Mouse (Mus musculus): ENCODE data around the gene Atp6v0c. TPM values are rescaled to one million over a fixed set of nuclear protein-coding genes. Genes with fewer than 3 reads are reported as not detected.
A peak's percentile ranks its signal among the peaks of the same experiment; 100 is the strongest.

Atp6v0c gene
- polyA plus RNA-seq, 1 experiment = 432 TPM

GRCm38 (mm10) chr17:24207768-24208640 is 38.5 kb upstream of the Atp6v0c start:
- Histone ChIP-seq H3K36me3 (ENCODE audit: control insufficient read depth, insufficient read depth) (no peaks in the 10 kb centered on the region), H3K79me2 (ENCODE audit: control insufficient read depth, insufficient read depth) (no peaks in the 10 kb centered on the region), H3K27me3 (ENCODE audit: control insufficient read depth, insufficient read depth, insufficient read length) (no peaks in the 10 kb centered on the region), H3K4me3 (no peak overlapping the region), H3K4me2 (ENCODE audit: low read depth) (no peak overlapping the region), H3ac (ENCODE audit: control insufficient read depth, insufficient read length) (no peak overlapping the region)
- TF ChIP-seq CEBPB (IDR thresholded peaks at IDR 0.05; ENCODE audit: insufficient read depth, poor library complexity, severe bottlenecking) (no peak), TCF3 (IDR thresholded peaks at IDR 0.05; ENCODE audit: insufficient read length, low read depth) (no peak), SRF (IDR thresholded peaks at IDR 0.05; ENCODE audit: control insufficient read depth, insufficient read length, low read depth) (no peak), MYOD1 (IDR thresholded peaks at IDR 0.05; ENCODE audit: control insufficient read depth in 1 of 3, insufficient read length in 2 of 3, low read depth in 2 of 3) (no peak), POLR2A (IDR thresholded peaks at IDR 0.05; ENCODE audit: insufficient read length, low read depth) (no peak), MAX (IDR thresholded peaks at IDR 0.05; ENCODE audit: low read depth) (no peak), USF1 (IDR thresholded peaks at IDR 0.05; ENCODE audit: low read depth) (no peak), REST (IDR thresholded peaks at IDR 0.05; ENCODE audit: insufficient read depth, insufficient read length) (no peak)

GRCm38 (mm10) chr17:24206451-24207351 is 37.2 kb upstream of the Atp6v0c start:
- no peaks in the 10 kb centered on the region for H3K36me3 ChIP-seq (ENCODE audit: control insufficient read depth, insufficient read depth)
- H3K4me3 ChIP-seq = peak overlapping the region; percentile 46
- H3ac ChIP-seq (ENCODE audit: control insufficient read depth, insufficient read length) = no peak overlapping the region
- no peaks in the 10 kb centered on the region for H3K79me2 ChIP-seq (ENCODE audit: control insufficient read depth, insufficient read depth)
- peak overlapping the region; percentile 99 for H3K4me2 ChIP-seq (ENCODE audit: low read depth)
- no peaks in the 10 kb centered on the region for H3K27me3 ChIP-seq (ENCODE audit: control insufficient read depth, insufficient read depth, insufficient read length)
- TF ChIP-seq MYOG (IDR thresholded peaks at IDR 0.05; ENCODE audit: control insufficient read depth in 1 of 3, insufficient read depth in 1 of 3, insufficient read length in 2 of 3, low read depth in 2 of 3) = no peak

GRCm38 (mm10) chr17:24205908-24206361 is 36.4 kb upstream of the Atp6v0c start:
- TF ChIP-seq USF1 (IDR thresholded peaks at IDR 0.05; ENCODE audit: low read depth) (peak; percentile 93), TCF12 (IDR thresholded peaks at IDR 0.05; ENCODE audit: insufficient read depth, poor library complexity, severe bottlenecking) (no peak)
- peak overlapping the region; percentile 46 for H3K4me3 ChIP-seq
- H3ac ChIP-seq (ENCODE audit: control insufficient read depth, insufficient read length) = peak overlapping the region; percentile 80
- peak overlapping the region; percentile 99 for H3K4me2 ChIP-seq (ENCODE audit: low read depth)
- no peaks in the 10 kb centered on the region for H3K79me2 ChIP-seq (ENCODE audit: control insufficient read depth, insufficient read depth)
- H3K36me3 ChIP-seq (ENCODE audit: control insufficient read depth, insufficient read depth) = no peaks in the 10 kb centered on the region
- no peaks in the 10 kb centered on the region for H3K27me3 ChIP-seq (ENCODE audit: control insufficient read depth, insufficient read depth, insufficient read length)

GRCm38 (mm10) chr17:24205284-24205888 is 35.9 kb upstream of the Atp6v0c start, which contains the start of gene Tbc1d24:
TSS of gene Tbc1d24 (minus strand) at chr17:24205562.
- H3ac ChIP-seq (ENCODE audit: control insufficient read depth, insufficient read length) = peak within 1 kb of the TSS; percentile 80
- H3K4me3 ChIP-seq = peak within 1 kb of the TSS; percentile 46
- no peaks in the 10 kb centered on the region for H3K36me3 ChIP-seq (ENCODE audit: control insufficient read depth, insufficient read depth)
- H3K27me3 ChIP-seq (ENCODE audit: control insufficient read depth, insufficient read depth, insufficient read length) = no peaks in the 10 kb centered on the region
- TF ChIP-seq SRF (IDR thresholded peaks at IDR 0.05; ENCODE audit: control insufficient read depth, insufficient read length, low read depth) (peak; percentile 39), MYOG (IDR thresholded peaks at IDR 0.05; ENCODE audit: control insufficient read depth in 1 of 3, insufficient read depth in 1 of 3, insufficient read length in 2 of 3, low read depth in 2 of 3) (no peak), CEBPB (IDR thresholded peaks at IDR 0.05; ENCODE audit: insufficient read depth, poor library complexity, severe bottlenecking) (no peak), E2F4 (IDR thresholded peaks at IDR 0.05; ENCODE audit: insufficient read depth) (no peak), POLR2AphosphoS2 (IDR thresholded peaks at IDR 0.05; ENCODE audit: insufficient read length, low read depth) (peak; percentile 71), USF1 (IDR thresholded peaks at IDR 0.05; ENCODE audit: low read depth) (no peak), TCF3 (IDR thresholded peaks at IDR 0.05; ENCODE audit: insufficient read length, low read depth) (no peak), MAX (IDR thresholded peaks at IDR 0.05; ENCODE audit: low read depth) (no peak), REST (IDR thresholded peaks at IDR 0.05; ENCODE audit: insufficient read depth, insufficient read length) (no peak), TCF12 (IDR thresholded peaks at IDR 0.05; ENCODE audit: insufficient read depth, poor library complexity, severe bottlenecking) (no peak), MYOD1 (IDR thresholded peaks at IDR 0.05; ENCODE audit: control insufficient read depth in 1 of 3, insufficient read length in 2 of 3, low read depth in 2 of 3) (peak in 1 of 3 experiments; percentile 52), POLR2A (IDR thresholded peaks at IDR 0.05; ENCODE audit: insufficient read length, low read depth) (peak; percentile 93)
- peak within 1 kb of the TSS; percentile 99 for H3K4me2 ChIP-seq (ENCODE audit: low read depth)
- H3K79me2 ChIP-seq (ENCODE audit: control insufficient read depth, insufficient read depth) = no peaks in the 10 kb centered on the region

Measured in myocyte (in vitro differentiated cells).